22 mouse cellular contexts compared by ENCODE assay signal in the genomic region with DNA sequence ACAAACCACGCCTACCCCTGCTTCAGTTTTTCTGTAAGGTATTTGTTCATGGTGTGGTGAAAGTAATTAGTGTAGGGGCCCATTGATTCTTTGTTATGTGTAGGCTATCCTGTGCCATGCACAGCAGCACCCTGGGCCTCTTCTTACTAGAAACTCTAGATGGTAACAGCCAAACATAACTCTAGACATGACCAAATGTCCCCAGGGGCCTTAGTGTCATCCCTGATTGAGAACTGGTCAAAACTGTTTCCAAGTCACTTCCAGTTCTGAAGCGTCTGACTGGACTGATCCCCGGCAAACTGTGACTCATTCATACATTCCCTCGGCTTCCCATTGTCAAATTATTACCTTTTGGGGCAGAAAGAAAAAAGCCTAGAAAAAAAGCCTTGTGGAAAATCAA.
DNase-seq lines count a peak whose midpoint lies in the region; ATAC-seq and TF ChIP-seq lines count a peak whose summit lies in the region.
"Had no signal": no experiment of that assay in that cellular context is flagged by ENCODE, and none has a peak within 500 bp of the region (broad histone marks: within the 10 kb centered on the region; RNA-seq: fewer than 3 reads in every experiment).

No protein-coding gene starts in this region.

- H3K9me3 ChIP-seq in CH12.LX (replicated peaks; ENCODE audit: low read length), result no peaks in the 10 kb centered on the region

- no peak overlapping the region for H3K4me3 ChIP-seq in CH12.LX (replicated peaks in 1 of 3; ENCODE audit: low read depth in 2 of 3, low read length in 2 of 3, poor library complexity in 1 of 3)

- intact Hi-C loops in heart, postnatal 10 days (cut with DNase I), result no loop called here

- TF ChIP-seq CTCF in CH12.LX (conservative IDR thresholded peaks at IDR 0.05 in 1 of 2, IDR thresholded peaks at IDR 0.05 in 1 of 2; ENCODE audit: low read depth in 2 of 2, low read length in 2 of 2) (no peak), Patski (IDR thresholded peaks at IDR 0.05) (no peak)

- peak overlapping the region; percentile 51; the same call in 1 of the 2 replicates for H3K4me2 ChIP-seq in CH12.LX (ENCODE audit: insufficient read depth, low read depth, poor library complexity, severe bottlenecking)

- peaks cover 17 to 37% of the 10 kb centered on the region in 2 experiments for H3K4me1 ChIP-seq in CH12.LX (ENCODE audit: control insufficient read depth in 1 of 2, insufficient read depth in 2 of 2)

- no peak for TF ChIP-seq RAD21 in CH12.LX (IDR thresholded peaks at IDR 0.05; ENCODE audit: low read depth, low read length)

- dilution Hi-C loops in CH12.LX (cut with MboI; ENCODE audit: extremely low pct_ligation_motif_present, extremely low pct_unique_long_range_greater_than_20kb, low sequenced_read_pairs), result no loop called here

- DNase-seq in 3T3-L1 (ENCODE audit: low read depth, low spot score) (peak; percentile 23), CH12.LX (ENCODE audit: extremely low read depth) (peak; percentile 63), Patski (ENCODE audit: low read depth, low spot score) (peak; percentile 31)
- no peak for DNase-seq in adrenal gland, postnatal 10 days
- no peak for DNase-seq in spleen, postnatal 36 days (ENCODE audit: low spot score in 2 of 2)
- no peak for DNase-seq in heart, postnatal 10 days
- DNase-seq: adrenal gland, adult 2 months; adrenal gland, adult 8-10 months; adrenal gland, postnatal 14 days; adrenal gland, postnatal 25 days; adrenal gland, postnatal 36 days; B cell, adult 2 months; cerebellum, adult 11 months; cerebellum, adult 11-12 months; cerebellum, adult 18-20 months; cerebellum, adult 2 months; cerebellum, adult 8-10 months; cerebellum, adult 9-10 months; cerebellum, adult 9-11 months had no signal

- H3K9ac ChIP-seq in CH12.LX (ENCODE audit: insufficient read depth, low read depth), result no peak overlapping the region

- CTCF ChIA-PET in Patski (lab: Charles Lee), result no interaction called here

- TF ChIP-seq EP300 in CH12.LX (IDR thresholded peaks at IDR 0.05; ENCODE audit: low read length), result peak; percentile 71

- no peaks in the 10 kb centered on the region for H3K36me3 ChIP-seq in CH12.LX (replicated peaks in 1 of 2; ENCODE audit: control insufficient read depth in 1 of 2, insufficient read depth in 1 of 2, low read length in 1 of 2)
- H3K36me3 ChIP-seq: G1E had no signal

- no peak overlapping the region for H3K27ac ChIP-seq in CH12.LX (ENCODE audit: insufficient read depth, low read depth)

- H3K27me3 ChIP-seq in CH12.LX (replicated peaks) (peaks cover 27% of the 10 kb centered on the region), Patski (no peaks in the 10 kb centered on the region)

- no peak for ATAC-seq in Patski
- ATAC-seq: activated CD4-positive, CD25-positive, alpha-beta regulatory T cell, adult 4 months; CD4-positive, CD25-positive, alpha-beta regulatory T cell, adult 4 months had no signal

- POLR2A ChIA-PET in Patski (lab: Charles Lee), result no interaction called here

- H3K79me2 ChIP-seq in CH12.LX (replicated peaks; ENCODE audit: control insufficient read depth, extremely low read depth, insufficient read depth, poor library complexity, severe bottlenecking), result no peaks in the 10 kb centered on the region

- no peak for TF ChIP-seq POLR2A in CH12.LX (IDR thresholded peaks at IDR 0.05; ENCODE audit: low read depth, low read length)

- in situ Hi-C loops in CH12.LX (cut with MboI; ENCODE audit: low pct_ligation_motif_present, low pct_unique_long_range_greater_than_20kb, low sequenced_read_pairs), result no loop called here
- in situ Hi-C loops in Patski (cut with MboI; ENCODE audit: low pct_unique_long_range_greater_than_20kb), result no loop called here

TF ChIP-seq in CH12.LX, 34 proteins besides CTCF, POLR2A, EP300 and RAD21:
- no peak for TF ChIP-seq USF2 (conservative IDR thresholded peaks at IDR 0.05; ENCODE audit: low read depth, low read length)
- TF ChIP-seq BHLHE40 (IDR thresholded peaks at IDR 0.05; ENCODE audit: low read depth, low read length), result peak; percentile 38; the same call in 1 of the 2 replicates
- TF ChIP-seq SIN3A (IDR thresholded peaks at IDR 0.05; ENCODE audit: low read length), result 0 out of 2 replicates have a peak, but pooled peaks have one; percentile 34
- 0 out of 2 replicates have a peak, but pooled peaks have one; percentile 23 for TF ChIP-seq CHD2 (IDR thresholded peaks at IDR 0.05; ENCODE audit: low read length)
- TF ChIP-seq NRF1 (IDR thresholded peaks at IDR 0.05; ENCODE audit: low read depth, low read length), result no peak
- peak; percentile 53; the same call in 1 of the 2 replicates for TF ChIP-seq MAX (IDR thresholded peaks at IDR 0.05; ENCODE audit: low read length)
- peak; percentile 39 for TF ChIP-seq ETS1 (conservative IDR thresholded peaks at IDR 0.05; ENCODE audit: low read depth, low read length)
- TF ChIP-seq IRF4 (IDR thresholded peaks at IDR 0.05; ENCODE audit: low read depth, low read length), result peak; percentile 52

Comparison
In these comparisons a context has a peak if more than half of its experiments do, and no peak if none do; other contexts are left out.
1. DNase-seq: peak in 3T3-L1 (single experiment), CH12.LX (single experiment) and Patski (single experiment); none in adrenal gland, postnatal 10 days (single experiment), spleen, postnatal 36 days (0 of 2) and heart, postnatal 10 days (0 of 2).